Mouse (Mus musculus) gastrocnemius, adult 8-10 months (tissue): ENCODE measurements around the gene Hey2. TPM values are rescaled to one million over a fixed set of nuclear protein-coding genes. Genes with fewer than 3 reads are reported as not detected.
A peak's percentile ranks its signal among the peaks of the same experiment; 100 is the strongest.

ENCODE experiments used
- DNase-seq, 2 experiments: peaks; one replicate each; pipeline ENCODE4 v3.0.0; 2022; ENCODE audit warnings: low spot score in 2 of 2
- total RNA-seq, 4 experiments: library from RNA; stranded (reverse); gene quantifications; 2 replicates each; pipeline ENCODE4 v1.2.4; 2022

Gene Hey2
- under 1 TPM; 0.11 to 0.51 (median 0.47) TPM for total RNA-seq

- peak; percentile 97 for DNase-seq
Observed at GRCm38 (mm10) chr10:30842643-30843437, at the start of gene Hey2. Gene Hey2, minus strand, starts transcription at chr10:30842801.

- no peak for DNase-seq
Observed at GRCm38 (mm10) chr10:30883085-30883760, 40.6 kb upstream of the Hey2 start.

- DNase-seq, result no peak
Observed at GRCm38 (mm10) chr10:30881109-30881508, 38.5 kb upstream of the Hey2 start.

DNA sequence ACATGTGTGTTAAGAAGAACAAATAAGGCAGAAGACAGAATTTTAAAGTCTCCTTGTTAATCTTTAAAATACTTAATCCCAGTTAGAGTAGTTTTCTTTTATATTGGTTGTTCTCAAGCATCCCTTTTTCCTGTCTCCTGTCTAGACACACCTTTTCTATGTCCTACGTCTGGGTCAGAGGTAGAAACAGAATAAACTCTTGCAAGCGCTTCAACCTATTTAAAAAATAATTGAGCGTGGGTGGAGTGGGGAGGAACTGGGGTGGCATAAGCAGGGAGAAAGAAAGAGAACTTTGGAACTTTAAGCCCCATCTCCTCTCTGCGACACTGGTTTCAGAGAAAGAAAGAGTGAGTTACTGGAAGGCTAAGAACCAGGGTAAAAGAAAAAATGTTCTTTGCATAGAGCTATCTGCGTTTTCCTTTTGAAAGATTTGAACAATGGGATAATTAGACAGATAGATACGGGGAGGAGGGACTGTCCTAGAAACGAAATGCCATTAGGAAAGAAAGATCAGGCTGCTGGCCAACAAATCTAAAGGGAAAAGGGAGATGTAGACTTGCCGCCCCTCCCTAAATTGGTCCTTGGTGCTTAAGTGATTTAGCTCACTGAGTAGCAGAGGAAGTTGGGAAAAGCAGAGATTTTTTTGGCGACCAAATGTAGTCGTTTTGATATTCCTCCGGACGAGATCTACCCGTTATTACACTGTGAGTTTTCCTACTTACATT, 2.7 kb upstream of the Hey2 start:
- no peak for DNase-seq

GRCm38 (mm10) chr10:30844191-30845010, 1.8 kb upstream of the Hey2 start:
- DNase-seq, result peak in 1 of 2 experiments; percentile 3

GRCm38 (mm10) chr10:30843438-30844190, 1.0 kb upstream of the Hey2 start:
- no peak for DNase-seq

DNA sequence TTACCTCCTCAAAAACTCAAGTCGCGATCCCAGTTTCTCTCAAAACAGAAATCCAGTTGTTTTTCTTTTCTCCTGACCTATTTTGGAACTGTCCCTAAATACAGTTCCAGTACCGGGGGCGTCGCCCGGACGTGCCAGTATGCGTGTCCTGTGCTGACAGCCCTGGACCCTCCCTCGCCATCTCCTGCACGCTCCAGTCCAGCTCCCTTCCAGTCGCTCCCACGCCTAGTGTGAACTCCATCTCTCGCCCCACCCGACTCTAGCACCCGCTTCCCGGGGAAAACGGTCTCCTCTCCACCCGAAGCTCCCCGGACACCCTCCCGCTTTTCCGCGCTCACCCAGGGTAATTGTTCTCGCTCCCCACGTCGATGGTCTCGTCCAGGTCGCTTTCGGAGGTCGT, 373 bp downstream of the Hey2 start:
- peak in 1 of 2 experiments; percentile 2 for DNase-seq

DNA sequence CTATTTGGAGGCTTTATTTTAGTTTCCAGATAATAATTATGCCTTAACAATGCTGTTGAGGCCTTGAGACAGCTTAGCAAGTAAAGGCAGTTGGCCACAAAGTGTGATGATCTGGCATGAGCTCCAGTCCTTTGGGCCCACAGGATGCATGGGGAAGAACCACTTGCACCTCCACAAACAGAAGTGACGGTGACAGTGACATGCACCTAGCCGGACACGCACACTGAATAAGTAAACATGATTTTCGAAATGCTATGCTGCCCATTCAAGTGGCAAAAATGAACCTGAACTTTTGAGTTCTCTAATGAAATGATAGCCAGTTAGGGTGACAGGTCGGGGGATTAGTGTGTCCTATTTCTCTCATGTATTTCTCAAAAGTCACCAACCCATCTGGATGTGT, 1.8 kb downstream of the Hey2 start:
- no peak for DNase-seq

DNA sequence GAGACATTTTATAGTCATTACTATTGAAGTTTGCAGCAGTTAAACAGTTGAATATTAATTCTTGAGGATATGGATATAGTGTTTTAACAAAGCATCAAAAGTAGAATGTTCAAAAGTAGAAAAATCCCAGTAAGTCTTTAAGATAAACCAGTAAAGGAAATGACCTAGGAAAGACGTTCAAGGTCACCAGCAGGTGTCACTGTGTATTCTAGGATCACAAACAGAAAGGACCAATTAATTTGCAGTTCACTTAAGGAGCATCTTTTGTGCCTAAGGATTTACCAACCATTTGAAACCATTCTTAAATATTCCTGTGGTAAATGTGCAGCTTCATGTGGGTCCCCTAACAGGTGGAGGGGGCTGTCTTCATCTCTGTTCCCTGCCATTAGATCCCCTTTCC, 4.4 kb downstream of the Hey2 start:
- no peak for DNase-seq

GRCm38 (mm10) chr10:30825049-30825448, 17.6 kb downstream of the Hey2 start:
- DNase-seq, result no peak

DNA sequence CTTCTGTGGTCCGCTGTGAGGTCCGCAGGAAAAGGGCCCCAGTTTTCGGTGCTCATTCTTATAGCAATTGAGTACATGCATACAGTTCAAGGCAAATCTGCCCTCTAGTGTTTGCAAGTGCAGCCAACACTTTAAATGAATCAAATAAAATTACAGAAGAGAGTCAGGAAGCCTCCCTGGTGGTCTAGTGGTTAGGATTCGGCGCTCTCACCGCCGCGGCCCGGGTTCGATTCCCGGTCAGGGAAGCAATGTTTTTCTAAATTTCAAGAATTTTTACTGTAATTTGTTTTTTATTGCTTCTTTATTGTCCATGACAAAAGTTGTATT, 31.7 kb downstream of the Hey2 start:
- peak; percentile 32 to 46 for DNase-seq

- peak; percentile 3 to 13 for DNase-seq
Observed at GRCm38 (mm10) chr10:30810247-30810966, 32.2 kb downstream of the Hey2 start.

- DNase-seq, result no peak
Observed at GRCm38 (mm10) chr10:30803587-30804253, 38.9 kb downstream of the Hey2 start.

- peak; percentile 30 to 53 for DNase-seq
Observed at GRCm38 (mm10) chr10:30802681-30803586, 39.7 kb downstream of the Hey2 start, which contains the start of gene Ncoa7. Gene Ncoa7, minus strand, starts transcription at chr10:30803326.

GRCm38 (mm10) chr10:30802033-30802432, 40.6 kb downstream of the Hey2 start:
- DNase-seq, result no peak

DNA sequence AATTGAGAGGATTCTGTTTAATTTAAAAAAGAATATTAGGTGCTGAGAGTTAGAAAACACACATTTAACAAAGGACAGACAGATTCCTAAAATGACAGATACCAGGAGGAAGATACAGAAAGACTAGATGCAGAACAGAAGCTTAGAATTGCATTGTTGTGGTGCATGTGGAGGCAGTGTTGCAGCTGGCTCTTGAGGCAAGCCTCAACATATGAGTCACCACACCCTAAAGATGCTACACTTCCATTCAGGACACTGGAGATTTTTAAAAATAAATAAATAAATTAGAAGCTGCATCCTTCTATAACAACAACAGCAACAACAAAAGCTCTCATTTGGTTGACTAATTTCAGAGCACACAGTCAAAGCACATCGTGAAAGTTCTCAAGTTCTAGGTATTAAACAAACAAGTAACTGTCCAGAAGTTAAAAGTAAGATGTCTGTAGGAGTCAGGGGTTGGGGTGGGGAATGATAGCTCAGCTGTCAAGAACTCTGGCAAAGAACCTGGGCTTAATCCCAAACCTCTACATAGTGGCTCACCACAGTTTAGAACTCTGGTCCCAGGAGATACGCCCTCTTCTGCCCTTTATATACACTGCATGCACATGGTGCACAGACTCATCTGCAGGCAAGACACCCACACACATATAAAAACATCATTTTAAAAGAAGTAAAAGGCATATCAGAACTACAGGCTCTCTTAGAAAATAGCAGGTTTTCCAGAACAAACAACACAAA, 42.7 kb downstream of the Hey2 start:
- no peak for DNase-seq

DNA sequence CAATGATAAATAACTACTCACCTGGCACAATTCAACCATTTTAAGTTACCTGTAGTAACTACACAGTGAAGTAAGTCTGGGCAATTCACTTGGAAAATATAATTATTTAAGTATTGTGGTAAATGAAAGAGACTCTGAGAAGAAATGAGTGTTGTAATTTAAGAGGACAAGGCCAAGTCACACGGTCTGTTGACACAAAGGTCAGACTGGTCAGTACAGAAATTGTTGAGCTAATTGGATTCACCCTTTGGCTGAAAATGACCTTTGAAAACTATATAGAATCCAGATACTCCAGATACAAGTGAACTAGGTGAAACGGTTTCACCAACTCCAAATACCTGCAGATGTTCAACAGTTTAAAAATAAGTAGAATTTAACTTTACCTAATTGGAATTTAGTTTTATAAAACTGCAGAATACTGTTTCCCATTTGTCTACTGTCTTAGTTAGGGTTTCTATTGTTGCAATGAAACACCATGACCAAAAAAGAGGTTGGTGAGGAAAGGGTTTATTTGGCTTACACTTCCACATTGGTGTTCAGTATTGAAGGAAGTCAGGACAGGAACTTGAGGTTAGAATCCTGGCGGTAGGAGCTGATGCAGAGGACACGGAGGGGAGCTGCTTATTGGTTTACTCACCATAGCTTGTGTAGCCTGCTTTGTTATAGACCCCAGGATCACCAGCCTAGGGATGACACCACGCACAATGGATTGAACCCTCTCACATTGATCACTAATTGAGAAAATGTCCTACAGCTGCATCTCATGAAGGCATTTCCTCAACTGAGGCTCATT, 45.9 kb downstream of the Hey2 start:
- DNase-seq, result no peak
